Comparison of ENCODE assay signal across 9 mouse cellular contexts in genomic region chr17:29464519-29465140, GRCm38 (mm10). TPM values are rescaled to one million over a fixed set of nuclear protein-coding genes. Genes with fewer than 3 reads are reported as not detected.
DNase-seq lines count a peak whose midpoint lies in the region; ATAC-seq and TF ChIP-seq lines count a peak whose summit lies in the region.
"Had no signal": no experiment of that assay in that cellular context is flagged by ENCODE, and none has a peak within 500 bp of the region (broad histone marks: within the 10 kb centered on the region; RNA-seq: fewer than 3 reads in every experiment).

No protein-coding gene starts in this region.

- peak overlapping the region; percentile 33 for H3K4me2 ChIP-seq in kidney, embryonic 14.5 days (replicated peaks; ENCODE audit: low read depth, low read length)
- peak overlapping the region; percentile 46 for H3K4me2 ChIP-seq in limb, embryonic 11.5 days (ENCODE audit: low read depth, severe bottlenecking)
- H3K4me2 ChIP-seq in neural tube, embryonic 12.5 days (replicated peaks), result peak overlapping the region; percentile 59

- no peaks in the 10 kb centered on the region for H3K9me3 ChIP-seq in kidney, embryonic 14.5 days (ENCODE audit: control insufficient read depth, low read length)
- no peaks in the 10 kb centered on the region for H3K9me3 ChIP-seq in limb, embryonic 11.5 days (ENCODE audit: control insufficient read depth, low read length)
- no peaks in the 10 kb centered on the region for H3K9me3 ChIP-seq in neural tube, embryonic 12.5 days

- 5% methylated on average over 17 of the region's 17 CpGs for WGBS in kidney, embryonic 14.5 days
- WGBS in limb, embryonic 11.5 days, result 4% methylated on average over 17 of the region's 17 CpGs
- 7% methylated on average over 17 of the region's 17 CpGs for WGBS in neural tube, embryonic 12.5 days

- peaks cover 43% of the 10 kb centered on the region for H3K4me1 ChIP-seq in kidney, embryonic 14.5 days (ENCODE audit: control insufficient read depth, insufficient read depth, low read length)
- H3K4me1 ChIP-seq in embryonic fibroblast, embryonic 13.5 days (ENCODE audit: control insufficient read depth, insufficient read depth, low read length), result peaks cover 11% of the 10 kb centered on the region
- peaks cover 41% of the 10 kb centered on the region for H3K4me1 ChIP-seq in limb, embryonic 11.5 days (ENCODE audit: control insufficient read depth, insufficient read depth, low read length)
- H3K4me1 ChIP-seq in neural tube, embryonic 12.5 days, result peaks cover 30% of the 10 kb centered on the region

- no peaks in the 10 kb centered on the region for H3K36me3 ChIP-seq in kidney, embryonic 14.5 days (ENCODE audit: control insufficient read depth, insufficient read depth, low read length)
- no peaks in the 10 kb centered on the region for H3K36me3 ChIP-seq in limb, embryonic 11.5 days (ENCODE audit: control insufficient read depth, insufficient read depth, low read length)
- H3K36me3 ChIP-seq in neural tube, embryonic 12.5 days, result no peaks in the 10 kb centered on the region

- intact Hi-C loops in left cerebral cortex, postnatal 4 days (cut with DNase I), result no loop called here

- TF ChIP-seq CTCF in embryonic fibroblast, embryonic 13.5 days (IDR thresholded peaks at IDR 0.05; ENCODE audit: borderline replicate concordance, insufficient read depth, low read length), result no peak

- no peak for TF ChIP-seq POLR2A in embryonic fibroblast, embryonic 13.5 days (IDR thresholded peaks at IDR 0.05; ENCODE audit: low read depth, low read length)

- H3K9ac ChIP-seq in kidney, embryonic 14.5 days (ENCODE audit: low read depth, low read length), result 0 out of 2 replicates have a peak overlapping the region, but pooled peaks have one; percentile 44
- peak overlapping the region; percentile 38; the same call in 1 of the 2 replicates for H3K9ac ChIP-seq in limb, embryonic 11.5 days (ENCODE audit: low read length)
- H3K9ac ChIP-seq in neural tube, embryonic 12.5 days, result no peak overlapping the region

- peak overlapping the region; percentile 18 for H3K4me3 ChIP-seq in kidney, embryonic 14.5 days (ENCODE audit: low read length)
- no peak overlapping the region for H3K4me3 ChIP-seq in embryonic fibroblast, embryonic 13.5 days (ENCODE audit: insufficient read depth, low read length)
- no peak overlapping the region for H3K4me3 ChIP-seq in limb, embryonic 11.5 days (ENCODE audit: low read depth, low read length)
- H3K4me3 ChIP-seq in neural tube, embryonic 12.5 days, result 0 out of 2 replicates have a peak overlapping the region, but pooled peaks have one; percentile 18

- H3K27me3 ChIP-seq in kidney, embryonic 14.5 days (ENCODE audit: control insufficient read depth, insufficient read depth, low read length), result no peaks in the 10 kb centered on the region
- H3K27me3 ChIP-seq in limb, embryonic 11.5 days (ENCODE audit: control insufficient read depth, insufficient read depth, low read length), result no peaks in the 10 kb centered on the region
- H3K27me3 ChIP-seq in neural tube, embryonic 12.5 days (replicated peaks), result no peaks in the 10 kb centered on the region

- ATAC-seq in kidney, embryonic 14.5 days (ENCODE audit: low FRiP score, low TSS enrichment), result no peak
- ATAC-seq in limb, embryonic 11.5 days (ENCODE audit: insufficient number of reproducible peaks, low FRiP score, low TSS enrichment, low read depth), result no peak
- no peak for ATAC-seq in neural tube, embryonic 12.5 days (ENCODE audit: low FRiP score, low read depth)

- DNase-seq in kidney, adult 8-10 months, result no peak
- no peak for DNase-seq in limb, embryonic 11.5 days (ENCODE audit: low spot score)
- no peak for DNase-seq in ovary, postnatal 14 days (ENCODE audit: low spot score)
- DNase-seq in adrenal gland, postnatal 14 days, result no peak
- DNase-seq in left cerebral cortex, postnatal 4 days, result no peak

- peak overlapping the region; percentile 94 for H3K27ac ChIP-seq in kidney, embryonic 14.5 days (ENCODE audit: low read depth, low read length)
- peak overlapping the region; percentile 72 for H3K27ac ChIP-seq in embryonic fibroblast, embryonic 13.5 days (ENCODE audit: insufficient read depth, low read length)
- peak overlapping the region; percentile 93 for H3K27ac ChIP-seq in limb, embryonic 11.5 days (replicated peaks; ENCODE audit: low read depth, low read length)
- no peak overlapping the region for H3K27ac ChIP-seq in neural tube, embryonic 12.5 days
- H3K27ac ChIP-seq: macrophage had no signal

RNA-seq across cellular contexts. Expression of gene Pim1, which starts 25.9 kb away (rescaled TPM):
- 12.6 and 15.6 TPM in 2 replicates for polyA plus RNA-seq in kidney, embryonic 14.5 days (2014; fragmentation: Nextera tagmentation; extraction: Ambion mirVana)
- 27.5 and 30.7 TPM in 2 replicates for polyA plus RNA-seq in embryonic fibroblast, embryonic 13.5 days (2011; ENCODE audit: insufficient read length, low read depth, missing spikeins)
- 19.1 and 21.5 TPM in 2 replicates for polyA plus RNA-seq in limb, embryonic 11.5 days (2014; fragmentation: Nextera tagmentation; extraction: Ambion mirVana)
- polyA plus RNA-seq in neural tube, embryonic 12.5 days (2016; fragmentation: Nextera tagmentation; extraction: Ambion mirVana), result 20.3 and 21.2 TPM in 2 replicates
- 104 and 129 TPM in 2 replicates for total RNA-seq in adrenal gland, postnatal 14 days (2021)
- total RNA-seq in left cerebral cortex, postnatal 4 days (2021), result 10 to 100 TPM; 10.5 to 12.3 TPM

Comparison
In these comparisons a context has a peak if more than half of its experiments do, and no peak if none do; other contexts are left out.
1. H3K4me3 ChIP-seq: peak in kidney, embryonic 14.5 days (single experiment) and neural tube, embryonic 12.5 days (single experiment); none in embryonic fibroblast, embryonic 13.5 days (single experiment) and limb, embryonic 11.5 days (single experiment).
2. Peak in every context shown above with its lines, with median percentiles within 50 percentile points of each other: H3K4me2 ChIP-seq.